Mouse (Mus musculus): Measurements from ENCODE around the gene Slc25a54.

GRCm38 (mm10) chr3:109080169-109080568 is at the start of gene Slc25a54:
- TF ChIP-seq CTCF (IDR thresholded peaks at IDR 0.05; ENCODE audit: low read depth, low read length) (no peak), GATA1 (IDR thresholded peaks at IDR 0.05; ENCODE audit: borderline replicate concordance, low read length) (no peak), TAL1 (conservative IDR thresholded peaks at IDR 0.05; ENCODE audit: low read depth, low read length) (no peak)

Data from G1E (cell line).